Mouse (Mus musculus) CH12.LX (cell line): ENCODE results near the gene Lrrn4cl. TPM values are rescaled to one million over a fixed set of nuclear protein-coding genes. Genes with fewer than 3 reads are reported as not detected.

Experiments used
- DNase-seq: peaks from one replicate; pipeline ENCODE4 v3.0.0-alpha.2; 2013; ENCODE audit errors: extremely low read depth
- H3K27ac ChIP-seq: 2 replicates; pipeline ENCODE4 v1.5.1; 2012; ENCODE audit warnings: low read depth, mild to moderate bottlenecking, control low read depth, moderate library complexity; ENCODE audit not compliant: insufficient read depth
- H3K27me3 ChIP-seq: replicated peaks from 2 replicates; pipeline ENCODE3; 2012; ENCODE audit warnings: inconsistent platforms
- H3K36me3 ChIP-seq, 2 experiments: replicated peaks in 1 of 2; 2 replicates each; pipeline versions ENCODE3 to v1.6.1; 2012; ENCODE audit warnings: inconsistent platforms in 1 of 2, low read length in 1 of 2, mild to moderate bottlenecking in 1 of 2, mixed read lengths in 1 of 2, moderate library complexity in 1 of 2; ENCODE audit not compliant: control insufficient read depth in 1 of 2, insufficient read depth in 1 of 2
- H3K4me1 ChIP-seq, 2 experiments: 2 replicates each; pipeline ENCODE4 v1.6.1; 2012; ENCODE audit warnings: inconsistent platforms in 1 of 2, moderate library complexity in 1 of 2; ENCODE audit not compliant: insufficient read depth in 2 of 2, control insufficient read depth in 1 of 2
- H3K4me2 ChIP-seq: 2 replicates; pipeline ENCODE4 v1.6.1; 2012; ENCODE audit warnings: low read depth, mild to moderate bottlenecking, control low read depth; ENCODE audit not compliant: poor library complexity, insufficient read depth, severe bottlenecking
- H3K4me3 ChIP-seq, 3 experiments: fragments of 150-350 bp in 1 of 3; sonication (generic) in 1 of 3; replicated peaks in 1 of 3; 2 replicates each; pipeline versions ENCODE3 to v1.5.1; 2011 to 2012; ENCODE audit warnings: low read depth in 2 of 3, low read length in 2 of 3, mild to moderate bottlenecking in 2 of 3, moderate library complexity in 2 of 3, control low read depth in 1 of 3, improper control_type of control experiment in 1 of 3, inconsistent platforms in 1 of 3, mixed read lengths in 1 of 3; ENCODE audit not compliant: poor library complexity in 1 of 3
- H3K79me2 ChIP-seq: replicated peaks from 2 replicates; pipeline ENCODE4 v1.6.1; 2012; ENCODE audit warnings: mild to moderate bottlenecking, moderate library complexity; ENCODE audit not compliant: control insufficient read depth, poor library complexity, insufficient read depth, severe bottlenecking; ENCODE audit errors: extremely low read depth
- H3K9ac ChIP-seq: 2 replicates; pipeline ENCODE4 v1.6.1; 2012; ENCODE audit warnings: low read depth, mild to moderate bottlenecking, control low read depth, moderate library complexity; ENCODE audit not compliant: insufficient read depth
- H3K9me3 ChIP-seq: replicated peaks from 2 replicates; pipeline ENCODE3; 2012; ENCODE audit warnings: low read length, inconsistent platforms, mixed read lengths
- BHLHE40 ChIP-seq: IDR thresholded peaks from 2 replicates; pipeline ENCODE4 v1.6.1; 2011; ENCODE audit warnings: mild to moderate bottlenecking, low read depth, low read length, improper control_type of control experiment
- CTCF ChIP-seq, 2 experiments: IDR thresholded peaks in 1 of 2; conservative IDR thresholded peaks in 1 of 2; 2 replicates each; pipeline ENCODE4 v1.5.1; 2011 to 2012; ENCODE audit warnings: low read depth in 2 of 2, low read length in 2 of 2, improper control_type of control experiment in 1 of 2, inconsistent platforms in 1 of 2, mild to moderate bottlenecking in 1 of 2, moderate library complexity in 1 of 2
- E2F4 ChIP-seq: IDR thresholded peaks from 2 replicates; pipeline ENCODE4 v1.6.1; 2011; ENCODE audit warnings: low read depth, low read length, improper control_type of control experiment; ENCODE audit not compliant: insufficient replicate concordance
- EP300 ChIP-seq: IDR thresholded peaks from 2 replicates; pipeline ENCODE4 v1.6.1; 2011; ENCODE audit warnings: low read length, improper control_type of control experiment
- ETS1 ChIP-seq: conservative IDR thresholded peaks from 2 replicates; pipeline ENCODE4 v1.6.1; 2012; ENCODE audit warnings: low read depth, mild to moderate bottlenecking, inconsistent platforms, low read length, improper control_type of control experiment, moderate library complexity
- GABPA ChIP-seq: IDR thresholded peaks from 2 replicates; pipeline ENCODE4 v1.6.1; 2012; ENCODE audit warnings: low read depth, low read length, improper control_type of control experiment, inconsistent platforms; ENCODE audit not compliant: insufficient replicate concordance
- HCFC1 ChIP-seq: IDR thresholded peaks from 2 replicates; pipeline ENCODE4 v1.6.1; 2012; ENCODE audit warnings: low read depth, mild to moderate bottlenecking, inconsistent platforms, low read length, improper control_type of control experiment
- KAT2A ChIP-seq: IDR thresholded peaks from 2 replicates; pipeline ENCODE4 v1.6.1; 2012; ENCODE audit warnings: low read length, improper control_type of control experiment, inconsistent platforms; ENCODE audit not compliant: insufficient replicate concordance
- MAFK ChIP-seq: IDR thresholded peaks from 2 replicates; pipeline ENCODE4 v1.6.1; 2011; ENCODE audit warnings: low read length, improper control_type of control experiment; ENCODE audit not compliant: insufficient replicate concordance
- MXI1 ChIP-seq: IDR thresholded peaks from 2 replicates; pipeline ENCODE4 v1.6.1; 2011; ENCODE audit warnings: mild to moderate bottlenecking, low read depth, low read length, improper control_type of control experiment
- MYC ChIP-seq: IDR thresholded peaks from 2 replicates; pipeline ENCODE4 v1.6.1; 2011; ENCODE audit warnings: low read depth, mild to moderate bottlenecking, improper control_type of control experiment, low read length
- PAX5 ChIP-seq: IDR thresholded peaks from 2 replicates; pipeline ENCODE4 v1.6.1; 2012; ENCODE audit warnings: low read length, inconsistent platforms, mixed read lengths
- POLR2A ChIP-seq: IDR thresholded peaks from 2 replicates; pipeline ENCODE4 v1.6.1; 2011; ENCODE audit warnings: low read depth, mild to moderate bottlenecking, improper control_type of control experiment, low read length
- RAD21 ChIP-seq: IDR thresholded peaks from 2 replicates; pipeline ENCODE4 v1.6.1; 2011; ENCODE audit warnings: low read depth, mild to moderate bottlenecking, low read length, improper control_type of control experiment, moderate library complexity
- RCOR1 ChIP-seq: conservative IDR thresholded peaks from 2 replicates; pipeline ENCODE4 v1.6.1; 2012; ENCODE audit warnings: low read depth, mild to moderate bottlenecking, inconsistent platforms, low read length, improper control_type of control experiment
- SMC3 ChIP-seq: IDR thresholded peaks from 2 replicates; pipeline ENCODE4 v1.6.1; 2011; ENCODE audit warnings: low read depth, low read length, improper control_type of control experiment
- TCF12 ChIP-seq: IDR thresholded peaks from 2 replicates; pipeline ENCODE4 v1.6.1; 2014; ENCODE audit warnings: low read depth, mild to moderate bottlenecking, inconsistent platforms, low read length, improper control_type of control experiment
- UBTF ChIP-seq: IDR thresholded peaks from 2 replicates; pipeline ENCODE4 v1.6.1; 2012; ENCODE audit warnings: low read depth, mild to moderate bottlenecking, inconsistent platforms, low read length, improper control_type of control experiment, moderate library complexity
- USF1 ChIP-seq: IDR thresholded peaks from 2 replicates; pipeline ENCODE4 v1.6.1; 2014; ENCODE audit warnings: low read depth, mild to moderate bottlenecking, inconsistent platforms, low read length, improper control_type of control experiment
- USF2 ChIP-seq: conservative IDR thresholded peaks from 2 replicates; pipeline ENCODE4 v1.6.1; 2011; ENCODE audit warnings: low read depth, low read length, improper control_type of control experiment
- ZKSCAN1 ChIP-seq: IDR thresholded peaks from 2 replicates; pipeline ENCODE4 v1.6.1; 2012; ENCODE audit warnings: low read depth, inconsistent platforms, low read length, improper control_type of control experiment, borderline replicate concordance
- ZNF384 ChIP-seq: IDR thresholded peaks from 2 replicates; pipeline ENCODE4 v1.6.1; 2012; ENCODE audit warnings: low read depth, low read length, improper control_type of control experiment, inconsistent platforms
- dilution Hi-C: fragments of 300-500 bp; cut with MboI; formaldehyde crosslinking; loops from 2 replicates; pipeline ENCODE4 v1.14.3; 2020; ENCODE audit warnings: low sequenced_read_pairs; ENCODE audit not compliant: extremely low pct_unique_long_range_greater_than_20kb, extremely low pct_ligation_motif_present
- in situ Hi-C: fragments of 300-500 bp; cut with MboI; formaldehyde crosslinking; loops from 3 replicates; pipeline ENCODE4 v1.14.3; 2019; ENCODE audit warnings: low sequenced_read_pairs, low pct_ligation_motif_present, low pct_unique_long_range_greater_than_20kb, mixed read lengths
- polyA plus RNA-seq: library from polyadenylated mRNA; unstranded; fragments of >175 nt; gene quantifications from 2 replicates; pipeline ENCODE4 v1.2.1, GENCODE M21; 2012; ENCODE audit warnings: low read depth; ENCODE audit not compliant: insufficient read length
- total RNA-seq, 2 experiments: library from RNA; depleted of rRNA; stranded (reverse); fragments of 300-350 nt in 1 of 2; fragments of >200 nt in 1 of 2; gene quantifications; 2 replicates each; pipeline ENCODE4 v1.2.3; 2012 to 2014

The Lrrn4cl gene
- total and polyA plus RNA-seq, 3 experiments = 0.17 to 0.41 (median 0.31) TPM

DNA sequence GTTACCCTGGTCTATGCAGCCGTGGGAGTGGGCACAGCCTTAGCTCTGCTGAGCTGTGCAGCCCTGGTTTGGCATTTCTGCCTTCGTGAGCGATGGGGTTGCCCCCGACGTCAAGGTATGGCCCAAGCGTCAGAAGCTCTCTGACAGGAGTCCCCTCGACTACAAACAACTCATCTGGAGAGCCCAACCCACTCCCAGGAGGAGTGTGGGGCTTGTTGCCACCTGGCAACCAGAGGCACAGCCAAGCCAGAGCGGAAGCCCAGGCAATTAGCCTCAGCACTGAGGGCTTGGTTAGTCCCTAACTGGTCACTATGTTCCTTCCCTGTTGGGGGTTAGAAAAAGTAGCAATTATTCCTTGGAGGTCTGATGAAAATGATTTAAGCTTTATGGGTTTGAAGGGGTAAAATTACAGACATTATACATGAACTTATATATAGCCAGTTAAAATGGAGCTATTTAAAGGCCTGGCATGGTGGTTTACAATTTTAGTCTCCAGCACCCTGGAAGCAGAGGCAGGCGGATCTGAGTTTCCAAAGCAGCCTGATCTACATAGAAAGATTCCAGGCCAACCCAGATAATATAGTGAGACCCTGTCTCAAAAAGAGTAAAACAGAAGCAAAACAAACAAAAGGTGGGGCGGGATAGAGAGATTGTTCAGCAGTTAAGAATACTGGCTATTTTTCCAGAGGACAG, 1.8 kb downstream of the Lrrn4cl start:
- Histone ChIP-seq H3K9me3 (no peaks in the 10 kb centered on the region), H3K79me2 (no peaks in the 10 kb centered on the region), H3K4me3 (no peak overlapping the region), H3K9ac (no peak overlapping the region), H3K4me1 (no peaks in the 10 kb centered on the region)
- dilution Hi-C loops = no loop called here
- TF ChIP-seq POLR2A (no peak), ETS1 (no peak), MYC (no peak), RCOR1 (no peak), MXI1 (no peak)
- TF ChIP-seq, all 38 proteins: peak for 0
- DNase-seq = no peak
- Histone ChIP-seq H3K36me3 (peaks cover 12 to 20% of the 10 kb centered on the region in 2 experiments), H3K27me3 (no peaks in the 10 kb centered on the region), H3K27ac (no peak overlapping the region), H3K4me2 (no peak overlapping the region)
- in situ Hi-C loops = no loop called here

DNA sequence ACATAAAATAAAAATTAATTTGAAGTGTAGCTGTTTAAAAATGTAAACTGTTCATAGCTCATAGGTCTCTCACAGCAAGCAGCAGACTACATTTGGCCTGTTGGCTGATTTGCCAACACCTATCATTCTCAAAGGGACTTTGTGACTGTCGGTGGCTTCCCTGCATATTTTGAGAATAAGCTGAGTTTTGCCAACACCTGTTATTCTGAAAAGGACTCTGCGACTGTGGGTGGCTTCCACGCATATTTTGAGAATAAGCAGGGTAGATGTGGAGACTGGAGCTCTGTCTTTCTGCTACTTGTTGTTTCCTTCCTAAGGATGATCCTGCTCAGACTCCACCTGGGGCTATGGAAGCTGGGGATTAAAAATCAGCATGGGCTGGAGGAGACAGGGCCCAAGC, 2.5 kb downstream of the Lrrn4cl start:
- no peak for DNase-seq
- Histone ChIP-seq H3K36me3 (peaks cover 5 to 13% of the 10 kb centered on the region in 2 experiments), H3K27ac (no peak overlapping the region), H3K4me1 (no peaks in the 10 kb centered on the region), H3K9me3 (no peaks in the 10 kb centered on the region), H3K79me2 (no peaks in the 10 kb centered on the region), H3K27me3 (no peaks in the 10 kb centered on the region), H3K4me2 (no peak overlapping the region), H3K9ac (no peak overlapping the region), H3K4me3 (no peak overlapping the region)
- in situ Hi-C loops = no loop called here
- dilution Hi-C loops = no loop called here
- TF ChIP-seq RAD21 (no peak), UBTF (no peak), GABPA (no peak), SMC3 (no peak), ZNF384 (no peak), E2F4 (no peak), USF2 (no peak), PAX5 (no peak), KAT2A (no peak), USF1 (no peak), MXI1 (no peak), ZKSCAN1 (no peak), CTCF (conservative IDR thresholded peaks at IDR 0.05 in 1 of 2, IDR thresholded peaks at IDR 0.05 in 1 of 2; ENCODE audit: low read depth in 2 of 2, low read length in 2 of 2) (no peak), BHLHE40 (no peak), HCFC1 (no peak), EP300 (no peak), TCF12 (no peak), MAFK (no peak), POLR2A (no peak)
